Comparison of ENCODE assay signal across 9 mouse cellular contexts in genomic region chr2:130362511-130363026, GRCm38 (mm10). TPM values are rescaled to one million over a fixed set of nuclear protein-coding genes. Genes with fewer than 3 reads are reported as not detected.
DNase-seq lines count a peak whose midpoint lies in the region; ATAC-seq and TF ChIP-seq lines count a peak whose summit lies in the region.
"Had no signal": no experiment of that assay in that cellular context is flagged by ENCODE, and none has a peak within 500 bp of the region (broad histone marks: within the 10 kb centered on the region; RNA-seq: fewer than 3 reads in every experiment).

No protein-coding gene starts in this region.

- peak; percentile 11 to 20 for DNase-seq in cerebellum, adult 2 months
- no peak for DNase-seq in cerebellum, adult 11-12 months
- DNase-seq in R1 (ENCODE audit: low read depth, low spot score): peak; percentile 83
- peak; percentile 62 for DNase-seq in embryo, embryonic 9.5 days (ENCODE audit: extremely low spot score)
- peak; percentile 67 for DNase-seq in hindbrain, embryonic 14.5 days (ENCODE audit: low spot score)
- peak; percentile 21 to 59 for DNase-seq in layer of hippocampus, postnatal 36 days
- peak; percentile 23 for DNase-seq in thymus, postnatal 0 days (ENCODE audit: low spot score)

- no peaks in the 10 kb centered on the region for H3K9me3 ChIP-seq in hindbrain, embryonic 14.5 days (ENCODE audit: control insufficient read depth, low read length)
- H3K9me3 ChIP-seq in midbrain, embryonic 13.5 days: no peaks in the 10 kb centered on the region; the same call in 1 of the 2 replicates

- no peaks in the 10 kb centered on the region for H3K4me1 ChIP-seq in cerebellum, adult 2 months (ENCODE audit: control insufficient read depth, insufficient read depth, low read length)
- H3K4me1 ChIP-seq in hindbrain, embryonic 14.5 days (replicated peaks; ENCODE audit: control insufficient read depth, insufficient read depth, low read length): 0 out of 2 replicates have a peak, but pooled peaks cover 5% of the 10 kb centered on the region
- H3K4me1 ChIP-seq in midbrain, embryonic 13.5 days (replicated peaks): peaks cover 12% of the 10 kb centered on the region

- H3K36me3 ChIP-seq in hindbrain, embryonic 14.5 days (replicated peaks; ENCODE audit: control insufficient read depth, insufficient read depth): no peaks in the 10 kb centered on the region
- no peaks in the 10 kb centered on the region for H3K36me3 ChIP-seq in midbrain, embryonic 13.5 days

- no peak for ATAC-seq in hindbrain, embryonic 14.5 days (ENCODE audit: low FRiP score)
- peak; percentile 34; the same call in 1 of the 2 replicates for ATAC-seq in midbrain, embryonic 13.5 days

- H3K27me3 ChIP-seq in cerebellum, adult 2 months (ENCODE audit: control insufficient read depth, insufficient read depth, low read length): peaks cover 3% of the 10 kb centered on the region; the same call in 1 of the 2 replicates
- H3K27me3 ChIP-seq in hindbrain, embryonic 14.5 days (ENCODE audit: control insufficient read depth, insufficient read depth, low read length): peaks cover 61% of the 10 kb centered on the region
- peaks cover 51% of the 10 kb centered on the region for H3K27me3 ChIP-seq in midbrain, embryonic 13.5 days

- no peak overlapping the region for H3K27ac ChIP-seq in cerebellum, adult 2 months (ENCODE audit: insufficient read depth, low read length)
- H3K27ac ChIP-seq in hindbrain, embryonic 14.5 days: no peak overlapping the region
- H3K27ac ChIP-seq in midbrain, embryonic 13.5 days: no peak overlapping the region

- H3K4me3 ChIP-seq in cerebellum, adult 2 months (replicated peaks; ENCODE audit: insufficient read depth, low read depth, low read length): no peak overlapping the region
- H3K4me3 ChIP-seq in hindbrain, embryonic 14.5 days (replicated peaks; ENCODE audit: low read length): no peak overlapping the region
- H3K4me3 ChIP-seq in midbrain, embryonic 13.5 days (replicated peaks): no peak overlapping the region

- 5% methylated on average over 14 of the region's 14 CpGs for WGBS in cerebellum, adult 2 months
- 5% methylated on average over 14 of the region's 14 CpGs for WGBS in hindbrain, embryonic 14.5 days
- WGBS in midbrain, embryonic 13.5 days: 4% methylated on average over 14 of the region's 14 CpGs

- peak; percentile 39; the same call in 1 of the 2 replicates for TF ChIP-seq CTCF in cerebellum, adult 2 months (IDR thresholded peaks at IDR 0.05; ENCODE audit: borderline replicate concordance, insufficient read depth, low read depth, low read length)

- no peak overlapping the region for H3K4me2 ChIP-seq in hindbrain, embryonic 14.5 days (replicated peaks)
- no peak overlapping the region for H3K4me2 ChIP-seq in midbrain, embryonic 13.5 days (replicated peaks)

- no peak for TF ChIP-seq POLR2A in cerebellum, adult 2 months (IDR thresholded peaks at IDR 0.05; ENCODE audit: borderline replicate concordance, insufficient read depth, low read length)

- no peak overlapping the region for H3K9ac ChIP-seq in hindbrain, embryonic 14.5 days
- peak overlapping the region; percentile 8; the same call in 1 of the 2 replicates for H3K9ac ChIP-seq in midbrain, embryonic 13.5 days (replicated peaks)

RNA-seq across cellular contexts. Expression of gene Cpxm1, which starts 34.8 kb away (rescaled TPM):
- polyA plus RNA-seq in cerebellum, adult 2 months (2012; rRNA removed): 7.7 and 8.0 TPM in 2 replicates
- polyA plus RNA-seq in hindbrain, embryonic 14.5 days (2014; fragmentation: Nextera tagmentation; extraction: Ambion mirVana): 22.8 and 23.8 TPM in 2 replicates
- 1 to 10 TPM; 6.0 to 8.0 TPM for total RNA-seq in layer of hippocampus, postnatal 36 days (2021)
- 13.6 and 16.4 TPM in 2 replicates for polyA plus RNA-seq in midbrain, embryonic 13.5 days (2015; fragmentation: Nextera tagmentation; extraction: Ambion mirVana)
- polyA plus RNA-seq in thymus, postnatal 0 days (2015; fragmentation: Nextera tagmentation; extraction: Ambion mirVana): 4.8 and 4.9 TPM in 2 replicates

RNA-seq across cellular contexts. Expression of gene Gm28372, which starts 42.5 kb away (rescaled TPM):
- polyA plus RNA-seq in cerebellum, adult 2 months (2012; rRNA removed): not detected in 2 replicates
- 0.35 TPM in 1 of 2 replicates, not detected in the other for polyA plus RNA-seq in hindbrain, embryonic 14.5 days (2014; fragmentation: Nextera tagmentation; extraction: Ambion mirVana)
- not detected for total RNA-seq in layer of hippocampus, postnatal 36 days (2021)
- polyA plus RNA-seq in midbrain, embryonic 13.5 days (2015; fragmentation: Nextera tagmentation; extraction: Ambion mirVana): 0.17 TPM in 2 replicates
- polyA plus RNA-seq in thymus, postnatal 0 days (2015; fragmentation: Nextera tagmentation; extraction: Ambion mirVana): not detected in 2 replicates
- total RNA-seq: left cerebral cortex, adult 8-10 months had no signal

RNA-seq across cellular contexts. Expression of gene 1700020A23Rik, which starts 42.5 kb away (rescaled TPM):
- polyA plus RNA-seq in cerebellum, adult 2 months (2012; rRNA removed): not detected in 2 replicates
- polyA plus RNA-seq in hindbrain, embryonic 14.5 days (2014; fragmentation: Nextera tagmentation; extraction: Ambion mirVana): 0.72 TPM in 1 of 2 replicates, not detected in the other
- total RNA-seq in layer of hippocampus, postnatal 36 days (2021): not detected
- 0.46 and 0.58 TPM in 2 replicates for polyA plus RNA-seq in midbrain, embryonic 13.5 days (2015; fragmentation: Nextera tagmentation; extraction: Ambion mirVana)
- not detected in 2 replicates for polyA plus RNA-seq in thymus, postnatal 0 days (2015; fragmentation: Nextera tagmentation; extraction: Ambion mirVana)
- total RNA-seq: left cerebral cortex, adult 8-10 months had no signal

RNA-seq across cellular contexts. Expression of gene Tmem239, which starts 43.7 kb away (rescaled TPM):
- not detected in 2 replicates for polyA plus RNA-seq in cerebellum, adult 2 months (2012; rRNA removed)
- polyA plus RNA-seq in hindbrain, embryonic 14.5 days (2014; fragmentation: Nextera tagmentation; extraction: Ambion mirVana): not detected in 2 replicates
- total RNA-seq in layer of hippocampus, postnatal 36 days (2021): not detected
- polyA plus RNA-seq in midbrain, embryonic 13.5 days (2015; fragmentation: Nextera tagmentation; extraction: Ambion mirVana): not detected in 2 replicates
- not detected in 2 replicates for polyA plus RNA-seq in thymus, postnatal 0 days (2015; fragmentation: Nextera tagmentation; extraction: Ambion mirVana)
- total RNA-seq: left cerebral cortex, adult 8-10 months had no signal
